Mouse (Mus musculus) MEL (cell line): ENCODE measurements around the gene Pcbp4.

Experiments used
- CTCF ChIP-seq, 3 experiments: IDR thresholded peaks in 2 of 3; conservative IDR thresholded peaks in 1 of 3; 2 replicates each; pipeline ENCODE4 v1.5.1; 2011 to 2012; ENCODE audit warnings: low read length in 3 of 3, low read depth in 2 of 3, mild to moderate bottlenecking in 2 of 3, improper control_type of control experiment in 1 of 3, inconsistent platforms in 1 of 3, mixed read lengths in 1 of 3, moderate library complexity in 1 of 3; ENCODE audit not compliant: control insufficient read depth in 1 of 3, insufficient read depth in 1 of 3, poor library complexity in 1 of 3, severe bottlenecking in 1 of 3
- ELF1 ChIP-seq: IDR thresholded peaks from 2 replicates; pipeline ENCODE4 v1.6.1; 2014; ENCODE audit warnings: low read depth, mild to moderate bottlenecking, inconsistent platforms, low read length, improper control_type of control experiment, moderate library complexity
- JUND ChIP-seq: IDR thresholded peaks from 2 replicates; pipeline ENCODE4 v1.6.1; 2011; ENCODE audit warnings: low read depth, mild to moderate bottlenecking, improper control_type of control experiment, low read length

- no peak for TF ChIP-seq ELF1
- no peak for TF ChIP-seq CTCF (IDR thresholded peaks at IDR 0.05 in 2 of 3, conservative IDR thresholded peaks at IDR 0.05 in 1 of 3; ENCODE audit: control insufficient read depth in 1 of 3, insufficient read depth in 1 of 3, low read depth in 2 of 3, low read length in 3 of 3, poor library complexity in 1 of 3, severe bottlenecking in 1 of 3)
- no peak for TF ChIP-seq JUND
Measured at GRCm38 (mm10) chr9:106428719-106429220, 24.3 kb upstream of the Pcbp4 start.
